In the genomic region with DNA sequence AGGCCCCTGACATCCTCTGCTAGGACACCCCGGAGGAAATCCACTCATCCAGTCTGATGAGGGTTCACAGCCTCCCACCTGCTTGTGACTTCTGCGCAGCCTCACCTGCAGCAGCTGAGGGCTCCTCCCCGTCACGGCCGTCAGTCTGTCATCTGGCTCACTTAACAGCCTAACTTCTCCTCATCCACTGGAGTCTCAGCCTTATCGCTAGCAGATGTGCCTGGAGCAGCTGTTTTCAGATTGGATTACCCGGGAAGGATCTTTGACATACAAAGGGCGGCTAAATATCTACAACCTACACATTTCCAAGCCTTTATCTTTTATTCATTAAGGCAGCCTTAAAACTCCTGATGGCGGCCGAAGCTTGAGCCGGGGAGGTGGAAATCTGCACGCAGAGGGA, we compare ENCODE assay signal across 28 mouse cellular contexts. TPM values are rescaled to one million over a fixed set of nuclear protein-coding genes. Genes with fewer than 3 reads are reported as not detected.
DNase-seq lines count a peak whose midpoint lies in the region; ATAC-seq and TF ChIP-seq lines count a peak whose summit lies in the region.
"Had no signal": no experiment of that assay in that cellular context is flagged by ENCODE, and none has a peak within 500 bp of the region (broad histone marks: within the 10 kb centered on the region; RNA-seq: fewer than 3 reads in every experiment).

No protein-coding gene starts in this region.

- no peak overlapping the region for H3K4me3 ChIP-seq in limb, embryonic 13.5 days
- H3K4me3 ChIP-seq in limb, embryonic 10.5 days: no peak overlapping the region
- no peak overlapping the region for H3K4me3 ChIP-seq in embryonic facial prominence, embryonic 10.5 days
- H3K4me3 ChIP-seq in limb, embryonic 15.5 days: no peak overlapping the region
- H3K4me3 ChIP-seq in midbrain, postnatal 0 days (ENCODE audit: low read depth, low read length): no peak overlapping the region
- H3K4me3 ChIP-seq: embryonic facial prominence, embryonic 15.5 days; heart, adult 2 months; heart, embryonic 15.5 days; liver, embryonic 13.5 days had no signal

- H3K9ac ChIP-seq in limb, embryonic 13.5 days: no peak overlapping the region
- H3K9ac ChIP-seq in limb, embryonic 15.5 days: no peak overlapping the region
- H3K9ac ChIP-seq in midbrain, postnatal 0 days (replicated peaks; ENCODE audit: low read length, poor library complexity, severe bottlenecking): no peak overlapping the region
- H3K9ac ChIP-seq: embryonic facial prominence, embryonic 15.5 days; heart, embryonic 15.5 days; liver, embryonic 13.5 days had no signal

- H3K36me3 ChIP-seq in limb, embryonic 13.5 days: no peaks in the 10 kb centered on the region
- no peaks in the 10 kb centered on the region for H3K36me3 ChIP-seq in limb, embryonic 10.5 days
- H3K36me3 ChIP-seq in embryonic facial prominence, embryonic 10.5 days (replicated peaks): no peaks in the 10 kb centered on the region
- no peaks in the 10 kb centered on the region for H3K36me3 ChIP-seq in limb, embryonic 15.5 days
- no peaks in the 10 kb centered on the region for H3K36me3 ChIP-seq in midbrain, postnatal 0 days (ENCODE audit: insufficient read depth, low read length)
- H3K36me3 ChIP-seq: embryonic facial prominence, embryonic 15.5 days; heart, embryonic 15.5 days; liver, embryonic 13.5 days had no signal

- 0 out of 2 replicates have a peak overlapping the region, but pooled peaks have one; percentile 1 for H3K4me2 ChIP-seq in limb, embryonic 13.5 days (replicated peaks)
- 0 out of 2 replicates have a peak overlapping the region, but pooled peaks have one; percentile 12 for H3K4me2 ChIP-seq in limb, embryonic 15.5 days
- H3K4me2 ChIP-seq in midbrain, postnatal 0 days (ENCODE audit: low read depth, low read length, poor library complexity, severe bottlenecking): no peak overlapping the region; the same call in 1 of the 2 replicates
- H3K4me2 ChIP-seq: embryonic facial prominence, embryonic 15.5 days; heart, embryonic 15.5 days; liver, embryonic 13.5 days had no signal

- 37% methylated on average over 12 of the region's 12 CpGs for WGBS in limb, embryonic 13.5 days
- 57% methylated on average over 12 of the region's 12 CpGs for WGBS in limb, embryonic 10.5 days
- 61% methylated on average over 12 of the region's 12 CpGs for WGBS in embryonic facial prominence, embryonic 10.5 days
- 36% methylated on average over 12 of the region's 12 CpGs for WGBS in limb, embryonic 15.5 days
- 34% methylated on average over 12 of the region's 12 CpGs for WGBS in midbrain, postnatal 0 days

- no peak for TF ChIP-seq CTCF in midbrain, postnatal 0 days (IDR thresholded peaks at IDR 0.05)

- no peak for DNase-seq in limb, embryonic 10.5 days (ENCODE audit: low spot score)
- peak; percentile 39 for DNase-seq in embryonic facial prominence, embryonic 10.5 days (ENCODE audit: low spot score)
- no peak for DNase-seq in midbrain, postnatal 0 days (ENCODE audit: low spot score)
- no peak for DNase-seq in testis, postnatal 10 days (ENCODE audit: low spot score)
- no peak for DNase-seq in adrenal gland, adult 18-20 months (ENCODE audit: low spot score in 2 of 2)
- no peak for DNase-seq in right cerebral cortex, postnatal 10 days (ENCODE audit: low spot score in 2 of 2)
- DNase-seq: adrenal gland, postnatal 14 days; cerebellum, adult 11 months; cerebellum, postnatal 10 days; gastrocnemius, postnatal 14 days; heart, adult 2 months; heart, postnatal 36 days; kidney, adult 9 months; kidney, postnatal 14 days; liver, embryonic 13.5 days; lung, adult 2 months; lung, postnatal 14 days; right cerebral cortex, postnatal 14 days; spleen, adult 18-20 months; thymus, postnatal 25 days had no signal

- H3K27ac ChIP-seq in limb, embryonic 13.5 days: no peak overlapping the region
- H3K27ac ChIP-seq in limb, embryonic 10.5 days: no peak overlapping the region
- H3K27ac ChIP-seq in embryonic facial prominence, embryonic 10.5 days (replicated peaks): no peak overlapping the region
- H3K27ac ChIP-seq in limb, embryonic 15.5 days: no peak overlapping the region
- peak overlapping the region; percentile 26 for H3K27ac ChIP-seq in midbrain, postnatal 0 days (ENCODE audit: low read depth, low read length)
- H3K27ac ChIP-seq: embryonic facial prominence, embryonic 15.5 days; heart, adult 2 months; heart, embryonic 15.5 days; hindbrain, postnatal 0 days; liver, embryonic 13.5 days had no signal

- peaks cover 13% of the 10 kb centered on the region for H3K4me1 ChIP-seq in limb, embryonic 13.5 days
- H3K4me1 ChIP-seq in limb, embryonic 10.5 days: peaks cover 15% of the 10 kb centered on the region
- H3K4me1 ChIP-seq in embryonic facial prominence, embryonic 10.5 days: peaks cover 21% of the 10 kb centered on the region
- peaks cover 8% of the 10 kb centered on the region; the same call in 1 of the 2 replicates for H3K4me1 ChIP-seq in limb, embryonic 15.5 days
- no peaks in the 10 kb centered on the region for H3K4me1 ChIP-seq in midbrain, postnatal 0 days (ENCODE audit: insufficient read depth, low read length)
- H3K4me1 ChIP-seq: embryonic facial prominence, embryonic 15.5 days had no signal

- peak; percentile 51; the same call in 1 of the 2 replicates for ATAC-seq in limb, embryonic 13.5 days (ENCODE audit: low FRiP score, low read depth)
- no peak for ATAC-seq in limb, embryonic 15.5 days (ENCODE audit: insufficient number of reproducible peaks, low FRiP score, low TSS enrichment, low read depth)
- ATAC-seq in midbrain, postnatal 0 days (ENCODE audit: low FRiP score): no peak
- ATAC-seq: forebrain, embryonic 16.5 days; hindbrain, postnatal 0 days; intestine, embryonic 16.5 days had no signal

- no peaks in the 10 kb centered on the region for H3K9me3 ChIP-seq in limb, embryonic 13.5 days
- H3K9me3 ChIP-seq in limb, embryonic 10.5 days (replicated peaks): no peaks in the 10 kb centered on the region
- H3K9me3 ChIP-seq in embryonic facial prominence, embryonic 10.5 days: no peaks in the 10 kb centered on the region
- H3K9me3 ChIP-seq in limb, embryonic 15.5 days: no peaks in the 10 kb centered on the region
- no peaks in the 10 kb centered on the region for H3K9me3 ChIP-seq in midbrain, postnatal 0 days (ENCODE audit: low read length)
- H3K9me3 ChIP-seq: embryonic facial prominence, embryonic 15.5 days; heart, embryonic 15.5 days; liver, embryonic 13.5 days had no signal

- H3K27me3 ChIP-seq in limb, embryonic 13.5 days: no peaks in the 10 kb centered on the region
- peaks cover 5% of the 10 kb centered on the region; the same call in 1 of the 2 replicates for H3K27me3 ChIP-seq in limb, embryonic 10.5 days (ENCODE audit: low read depth, poor library complexity, severe bottlenecking)
- peaks cover 7% of the 10 kb centered on the region for H3K27me3 ChIP-seq in embryonic facial prominence, embryonic 10.5 days (replicated peaks; ENCODE audit: low read depth, poor library complexity, severe bottlenecking)
- H3K27me3 ChIP-seq in limb, embryonic 15.5 days: no peaks in the 10 kb centered on the region
- H3K27me3 ChIP-seq in midbrain, postnatal 0 days (ENCODE audit: insufficient read depth, low read length): no peaks in the 10 kb centered on the region
- H3K27me3 ChIP-seq: embryonic facial prominence, embryonic 15.5 days had no signal

RNA-seq across cellular contexts. Expression of a gene that starts 32.3 kb away (rescaled TPM):
- 47.5 and 49.9 TPM in 2 replicates for polyA plus RNA-seq in limb, embryonic 13.5 days (2015; fragmentation: Nextera tagmentation; extraction: Ambion mirVana)
- 58.2 and 61.8 TPM in 2 replicates for polyA plus RNA-seq in limb, embryonic 10.5 days (2016; fragmentation: Nextera tagmentation; extraction: Ambion mirVana)
- 56.8 and 58.0 TPM in 2 replicates for polyA plus RNA-seq in embryonic facial prominence, embryonic 10.5 days (2016; fragmentation: Nextera tagmentation; extraction: Ambion mirVana)
- polyA plus RNA-seq in limb, embryonic 15.5 days (2015; fragmentation: Nextera tagmentation; extraction: Ambion mirVana): 40.6 and 44.5 TPM in 2 replicates
- 54.2 and 59.8 TPM in 2 replicates for total RNA-seq in midbrain, postnatal 0 days (2014; rRNA removed)
- 97.7 and 101 TPM in 2 replicates for polyA plus RNA-seq in midbrain, postnatal 0 days (2015; fragmentation: Nextera tagmentation; extraction: Ambion mirVana)
- total RNA-seq in adrenal gland, adult 18-20 months (2021): 10 to 100 TPM; 25.5 to 25.9 TPM
- total RNA-seq: neutrophil, adult 5-6 weeks had no signal
